ENCODE assay signal across 10 mouse cellular contexts in genomic region chr8:106061686-106062085, GRCm38 (mm10). TPM values are rescaled to one million over a fixed set of nuclear protein-coding genes. Genes with fewer than 3 reads are reported as not detected.
DNase-seq lines count a peak whose midpoint lies in the region; ATAC-seq and TF ChIP-seq lines count a peak whose summit lies in the region.
"Had no signal": no experiment of that assay in that cellular context is flagged by ENCODE, and none has a peak within 500 bp of the region (broad histone marks: within the 10 kb centered on the region; RNA-seq: fewer than 3 reads in every experiment).

No protein-coding gene starts in this region.

- H3K4me3 ChIP-seq in forebrain, embryonic 13.5 days: 0 out of 2 replicates have a peak overlapping the region, but pooled peaks have one; percentile 89
- H3K4me3 ChIP-seq in forebrain, embryonic 15.5 days: no peak overlapping the region
- peak overlapping the region; percentile 77; the same call in 1 of the 2 replicates for H3K4me3 ChIP-seq in lung, embryonic 15.5 days
- H3K4me3 ChIP-seq in hindbrain, postnatal 0 days (ENCODE audit: low read length): no peak overlapping the region
- peak overlapping the region; percentile 63 for H3K4me3 ChIP-seq in myocyte

- H3ac ChIP-seq in myocyte (ENCODE audit: control insufficient read depth, insufficient read length): no peak overlapping the region

- DNase-seq in lung, postnatal 36 days: no peak
- DNase-seq in hindbrain, postnatal 0 days (ENCODE audit: low spot score): no peak
- DNase-seq in cerebellum, postnatal 25 days: no peak
- DNase-seq: cerebellum, adult 11 months; layer of hippocampus, adult 9-11 months had no signal

- H3K9ac ChIP-seq in forebrain, embryonic 13.5 days: no peak overlapping the region
- H3K9ac ChIP-seq in forebrain, embryonic 15.5 days (replicated peaks): no peak overlapping the region
- no peak overlapping the region for H3K9ac ChIP-seq in lung, embryonic 15.5 days
- H3K9ac ChIP-seq in hindbrain, postnatal 0 days (replicated peaks; ENCODE audit: low read length): no peak overlapping the region; the same call in 1 of the 2 replicates

- H3K4me2 ChIP-seq in forebrain, embryonic 13.5 days: peak overlapping the region; percentile 72
- H3K4me2 ChIP-seq in forebrain, embryonic 15.5 days (replicated peaks): no peak overlapping the region
- peak overlapping the region; percentile 56 for H3K4me2 ChIP-seq in lung, embryonic 15.5 days
- H3K4me2 ChIP-seq in hindbrain, postnatal 0 days (ENCODE audit: low read depth, low read length): peak overlapping the region; percentile 73; the same call in 1 of the 2 replicates
- H3K4me2 ChIP-seq in myocyte (ENCODE audit: low read depth): peak overlapping the region; percentile 77

- H3K79me2 ChIP-seq in myocyte (ENCODE audit: control insufficient read depth, insufficient read depth): peaks cover 69% of the 10 kb centered on the region

- peaks cover 32% of the 10 kb centered on the region for H3K4me1 ChIP-seq in forebrain, embryonic 13.5 days
- peaks cover 25% of the 10 kb centered on the region for H3K4me1 ChIP-seq in forebrain, embryonic 15.5 days
- H3K4me1 ChIP-seq in lung, embryonic 15.5 days: peaks cover 26% of the 10 kb centered on the region
- H3K4me1 ChIP-seq in hindbrain, postnatal 0 days (ENCODE audit: insufficient read depth, low read length): peaks cover 10% of the 10 kb centered on the region; the same call in 1 of the 2 replicates

- H3K27ac ChIP-seq in forebrain, embryonic 13.5 days: no peak overlapping the region
- H3K27ac ChIP-seq in forebrain, embryonic 15.5 days (replicated peaks): no peak overlapping the region
- H3K27ac ChIP-seq in lung, embryonic 15.5 days: no peak overlapping the region
- no peak overlapping the region for H3K27ac ChIP-seq in hindbrain, postnatal 0 days

- no peaks in the 10 kb centered on the region for H3K36me3 ChIP-seq in forebrain, embryonic 13.5 days (ENCODE audit: poor library complexity, severe bottlenecking)
- no peaks in the 10 kb centered on the region for H3K36me3 ChIP-seq in forebrain, embryonic 15.5 days
- no peaks in the 10 kb centered on the region for H3K36me3 ChIP-seq in lung, embryonic 15.5 days
- no peaks in the 10 kb centered on the region for H3K36me3 ChIP-seq in hindbrain, postnatal 0 days (ENCODE audit: insufficient read depth, low read length)
- no peaks in the 10 kb centered on the region for H3K36me3 ChIP-seq in myocyte (ENCODE audit: control insufficient read depth, insufficient read depth)

- no peaks in the 10 kb centered on the region for H3K27me3 ChIP-seq in forebrain, embryonic 13.5 days
- H3K27me3 ChIP-seq in forebrain, embryonic 15.5 days: no peaks in the 10 kb centered on the region
- H3K27me3 ChIP-seq in lung, embryonic 15.5 days: no peaks in the 10 kb centered on the region
- H3K27me3 ChIP-seq in hindbrain, postnatal 0 days (ENCODE audit: insufficient read depth, low read length): no peaks in the 10 kb centered on the region
- H3K27me3 ChIP-seq in myocyte (ENCODE audit: control insufficient read depth, insufficient read depth, insufficient read length): no peaks in the 10 kb centered on the region

- H3K9me3 ChIP-seq in forebrain, embryonic 13.5 days (replicated peaks): no peaks in the 10 kb centered on the region
- H3K9me3 ChIP-seq in forebrain, embryonic 15.5 days: no peaks in the 10 kb centered on the region
- no peaks in the 10 kb centered on the region for H3K9me3 ChIP-seq in lung, embryonic 15.5 days
- H3K9me3 ChIP-seq in hindbrain, postnatal 0 days (ENCODE audit: low read length): no peaks in the 10 kb centered on the region

- TF ChIP-seq CTCF in hindbrain, postnatal 0 days (IDR thresholded peaks at IDR 0.05; ENCODE audit: low read depth): no peak

- no peak for ATAC-seq in forebrain, embryonic 13.5 days
- ATAC-seq in forebrain, embryonic 15.5 days (replicated peaks): no peak
- ATAC-seq in lung, embryonic 15.5 days (ENCODE audit: borderline replicate concordance, extremely low read depth, low FRiP score, low TSS enrichment): no peak
- no peak for ATAC-seq in hindbrain, postnatal 0 days
- no peak for ATAC-seq in granulocyte monocyte progenitor cell, adult 5-6 weeks (replicated peaks; ENCODE audit: poor library complexity, severe bottlenecking)

- 94% methylated on average over 6 of the region's 6 CpGs for WGBS in forebrain, embryonic 13.5 days
- WGBS in forebrain, embryonic 15.5 days: 88% methylated on average over 6 of the region's 6 CpGs
- WGBS in lung, embryonic 15.5 days: 84% methylated on average over 6 of the region's 6 CpGs
- 79% methylated on average over 6 of the region's 6 CpGs for WGBS in hindbrain, postnatal 0 days

- TF ChIP-seq POLR2A in myocyte (IDR thresholded peaks at IDR 0.05; ENCODE audit: insufficient read length, low read depth): no peak

TF ChIP-seq in myocyte, 11 proteins besides CTCF, POLR2A, EP300 and RAD21:
- TF ChIP-seq CEBPB (IDR thresholded peaks at IDR 0.05; ENCODE audit: insufficient read depth, poor library complexity, severe bottlenecking): no peak
- TF ChIP-seq MYOD1 (IDR thresholded peaks at IDR 0.05; ENCODE audit: control insufficient read depth in 1 of 3, insufficient read length in 2 of 3, low read depth in 2 of 3): no peak
- TF ChIP-seq REST (IDR thresholded peaks at IDR 0.05; ENCODE audit: insufficient read depth, insufficient read length): no peak
- no peak for TF ChIP-seq TCF3 (IDR thresholded peaks at IDR 0.05; ENCODE audit: insufficient read length, low read depth)
- TF ChIP-seq TCF12 (IDR thresholded peaks at IDR 0.05; ENCODE audit: insufficient read depth, poor library complexity, severe bottlenecking): no peak
- no peak for TF ChIP-seq MYOG (IDR thresholded peaks at IDR 0.05; ENCODE audit: control insufficient read depth in 1 of 3, insufficient read depth in 1 of 3, insufficient read length in 2 of 3, low read depth in 2 of 3)
- no peak for TF ChIP-seq USF1 (IDR thresholded peaks at IDR 0.05; ENCODE audit: low read depth)
- TF ChIP-seq E2F4 (IDR thresholded peaks at IDR 0.05; ENCODE audit: insufficient read depth): no peak
- no peak for TF ChIP-seq POLR2AphosphoS2 (IDR thresholded peaks at IDR 0.05; ENCODE audit: insufficient read length, low read depth)
- TF ChIP-seq SRF (IDR thresholded peaks at IDR 0.05; ENCODE audit: control insufficient read depth, insufficient read length, low read depth): no peak
- no peak for TF ChIP-seq MAX (IDR thresholded peaks at IDR 0.05; ENCODE audit: low read depth)

RNA-seq across cellular contexts. Expression of gene Nfatc3, which starts 3.0 kb away (rescaled TPM):
- polyA plus RNA-seq in forebrain, embryonic 13.5 days (2015; fragmentation: Nextera tagmentation; extraction: Ambion mirVana): 5.2 TPM in 2 replicates
- polyA plus RNA-seq in forebrain, embryonic 15.5 days (2015; fragmentation: Nextera tagmentation; extraction: Ambion mirVana): 4.1 and 4.8 TPM in 2 replicates
- 6.6 and 8.2 TPM in 2 replicates for polyA plus RNA-seq in lung, embryonic 15.5 days (2015; fragmentation: Nextera tagmentation; extraction: Ambion mirVana)
- 14.0 and 24.0 TPM in 2 replicates for total RNA-seq in hindbrain, postnatal 0 days (2014; rRNA removed)
- polyA plus RNA-seq in hindbrain, postnatal 0 days (2015; fragmentation: Nextera tagmentation; extraction: Ambion mirVana): 2.8 and 2.9 TPM in 2 replicates
- 11.8 TPM for polyA plus RNA-seq in myocyte (2012; fragmentation: generic; extraction: Trizol)
- 74.1 and 86.3 TPM in 2 replicates for total RNA-seq in granulocyte monocyte progenitor cell, adult 5-6 weeks (2014; fragmentation: Nextera tagmentation)
- total RNA-seq in granulocyte monocyte progenitor cell, adult 5-6 weeks (2017): 31.7 and 32.7 TPM in 2 replicates

RNA-seq across cellular contexts. Expression of gene Ddx28, which starts 50.0 kb away (rescaled TPM):
- polyA plus RNA-seq in forebrain, embryonic 13.5 days (2015; fragmentation: Nextera tagmentation; extraction: Ambion mirVana): 19.7 and 20.1 TPM in 2 replicates
- polyA plus RNA-seq in forebrain, embryonic 15.5 days (2015; fragmentation: Nextera tagmentation; extraction: Ambion mirVana): 22.4 and 23.0 TPM in 2 replicates
- 16.6 and 17.3 TPM in 2 replicates for polyA plus RNA-seq in lung, embryonic 15.5 days (2015; fragmentation: Nextera tagmentation; extraction: Ambion mirVana)
- total RNA-seq in hindbrain, postnatal 0 days (2014; rRNA removed): 36.7 and 43.3 TPM in 2 replicates
- 19.7 and 20.2 TPM in 2 replicates for polyA plus RNA-seq in hindbrain, postnatal 0 days (2015; fragmentation: Nextera tagmentation; extraction: Ambion mirVana)
- 20.6 TPM for polyA plus RNA-seq in myocyte (2012; fragmentation: generic; extraction: Trizol)
- total RNA-seq in granulocyte monocyte progenitor cell, adult 5-6 weeks (2014; fragmentation: Nextera tagmentation): 5.6 and 11.6 TPM in 2 replicates
- total RNA-seq in granulocyte monocyte progenitor cell, adult 5-6 weeks (2017): 15.1 and 20.2 TPM in 2 replicates

RNA-seq across cellular contexts. Expression of gene Dpep2nb, which starts 55.9 kb away (rescaled TPM):
- polyA plus RNA-seq in forebrain, embryonic 13.5 days (2015; fragmentation: Nextera tagmentation; extraction: Ambion mirVana): not detected in 2 replicates
- not detected in 2 replicates for polyA plus RNA-seq in forebrain, embryonic 15.5 days (2015; fragmentation: Nextera tagmentation; extraction: Ambion mirVana)
- polyA plus RNA-seq in lung, embryonic 15.5 days (2015; fragmentation: Nextera tagmentation; extraction: Ambion mirVana): 0.24 TPM in 1 of 2 replicates, not detected in the other
- not detected in 2 replicates for total RNA-seq in hindbrain, postnatal 0 days (2014; rRNA removed)
- not detected in 2 replicates for polyA plus RNA-seq in hindbrain, postnatal 0 days (2015; fragmentation: Nextera tagmentation; extraction: Ambion mirVana)
- polyA plus RNA-seq in myocyte (2012; fragmentation: generic; extraction: Trizol): not detected
- not detected in 2 replicates for total RNA-seq in granulocyte monocyte progenitor cell, adult 5-6 weeks (2014; fragmentation: Nextera tagmentation)
- total RNA-seq in granulocyte monocyte progenitor cell, adult 5-6 weeks (2017): 0.39 TPM in 1 of 2 replicates, not detected in the other

Comparison
In these comparisons a context has a peak if more than half of its experiments do, and no peak if none do; other contexts are left out.
1. H3K4me3 ChIP-seq: peak in forebrain, embryonic 13.5 days (single experiment), lung, embryonic 15.5 days (single experiment) and myocyte (single experiment); none in forebrain, embryonic 15.5 days (single experiment) and hindbrain, postnatal 0 days (single experiment).